Mouse (Mus musculus): ENCODE results near the gene Cdc42ep1.

Gene Cdc42ep1

DNA sequence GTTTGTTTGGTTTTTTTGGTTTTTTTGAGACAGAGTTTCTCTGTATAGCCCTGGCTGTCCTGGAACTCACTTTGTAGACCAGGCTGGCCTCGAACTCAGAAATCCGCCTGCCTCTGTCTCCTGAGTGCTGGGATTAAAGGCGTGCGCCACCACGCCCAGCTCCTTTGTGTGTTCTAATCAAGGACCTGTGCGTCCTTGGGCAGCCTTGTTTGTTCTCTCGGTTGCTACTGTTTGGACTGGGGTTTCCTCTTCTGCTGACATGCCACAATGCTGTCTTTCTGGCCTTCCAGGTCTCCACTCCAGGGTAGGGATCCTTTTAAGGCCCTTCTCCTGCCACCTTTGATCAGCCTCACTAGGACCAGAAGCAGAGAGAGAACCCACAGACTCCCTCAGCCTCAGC, 4.4 kb downstream of the Cdc42ep1 start:
- intact Hi-C loops (cut with DNase I): loop anchor here (2.0 kb wide), 1 partner anchor 14 kb away; no protein-coding TSS in a partner anchor

DNA sequence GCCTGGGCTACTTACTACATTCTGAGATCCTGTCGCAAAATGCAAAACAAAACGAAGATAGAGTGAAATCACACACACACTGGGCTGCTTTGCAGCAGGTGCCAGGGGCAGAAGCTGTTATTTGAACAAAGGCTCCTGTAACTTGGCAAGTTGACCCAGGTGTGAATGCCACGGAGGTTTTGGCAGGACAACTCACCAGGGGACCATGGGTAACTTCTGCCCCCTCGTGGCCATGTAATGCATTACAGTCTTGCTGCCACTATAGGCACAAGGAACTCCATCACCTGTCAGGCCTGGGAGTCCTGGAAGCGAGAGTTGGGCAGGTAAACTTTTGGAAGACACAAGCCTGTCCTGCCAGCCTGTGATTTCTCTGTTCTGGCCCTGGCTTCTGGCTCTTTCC, 6.0 kb downstream of the Cdc42ep1 start:
- intact Hi-C loops (cut with DNase I): loop anchor here (1.0 kb wide), 1 partner anchor 22 kb away; no protein-coding TSS in a partner anchor

DNA sequence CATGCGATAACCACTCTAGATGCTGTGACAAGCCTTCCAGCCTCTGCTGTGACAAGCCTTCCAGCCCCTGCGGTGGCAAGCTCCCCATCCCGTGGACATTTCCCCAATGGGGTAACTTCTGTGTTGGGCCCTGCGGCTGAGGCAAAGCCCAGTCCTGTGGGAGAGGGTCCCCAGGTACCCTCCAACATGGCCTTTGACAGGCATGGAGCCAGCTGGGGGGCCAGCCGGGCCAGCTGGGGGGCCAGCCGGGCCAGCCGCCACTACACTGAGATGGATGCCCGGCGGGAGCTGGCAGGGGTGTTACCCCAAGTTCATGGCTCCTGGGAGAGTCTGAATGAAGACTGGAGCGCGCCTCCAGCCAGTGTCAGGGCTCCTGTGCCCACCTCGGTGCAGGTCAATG, 7.1 kb downstream of the Cdc42ep1 start:
- intact Hi-C loops (cut with DNase I): no loop called here

DNA sequence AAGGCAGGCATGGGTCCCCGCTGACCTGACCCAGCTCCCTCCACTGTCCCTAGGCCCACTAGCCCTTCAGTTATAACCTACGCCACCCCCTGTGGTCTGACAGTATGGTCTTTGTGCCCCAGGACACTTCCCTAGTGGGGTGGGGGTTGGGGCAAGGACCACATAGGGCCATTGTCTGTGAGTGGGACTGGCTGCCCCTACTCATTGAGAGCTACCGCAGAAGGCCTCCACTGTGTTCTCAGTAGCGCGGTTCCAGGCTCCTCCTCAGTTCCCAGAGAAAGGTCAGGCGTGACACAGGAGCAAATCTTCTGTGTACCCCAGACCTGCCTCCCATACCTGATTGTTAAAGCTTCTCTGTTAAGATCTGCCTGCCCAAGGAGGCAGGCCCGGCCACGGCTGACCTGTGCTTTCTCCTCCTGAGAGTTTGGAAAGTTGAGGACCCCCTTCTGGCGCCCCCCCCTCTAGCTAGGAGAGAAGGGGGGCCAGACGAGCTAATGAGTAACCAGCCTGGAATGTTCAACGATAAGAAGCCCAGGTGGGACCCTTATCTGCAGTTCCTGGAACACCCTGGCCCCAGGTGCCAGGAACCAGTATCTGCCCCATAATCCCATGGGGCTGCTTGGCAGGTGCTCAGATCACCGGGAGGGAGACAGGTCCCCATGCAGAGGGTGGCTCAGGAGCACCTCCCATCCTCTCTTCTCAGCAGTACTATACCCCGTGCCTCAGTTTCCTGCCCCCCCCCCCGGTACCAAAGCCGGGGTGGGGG, 7.8 kb downstream of the Cdc42ep1 start:
- intact Hi-C loops (cut with DNase I): no loop called here

DNA sequence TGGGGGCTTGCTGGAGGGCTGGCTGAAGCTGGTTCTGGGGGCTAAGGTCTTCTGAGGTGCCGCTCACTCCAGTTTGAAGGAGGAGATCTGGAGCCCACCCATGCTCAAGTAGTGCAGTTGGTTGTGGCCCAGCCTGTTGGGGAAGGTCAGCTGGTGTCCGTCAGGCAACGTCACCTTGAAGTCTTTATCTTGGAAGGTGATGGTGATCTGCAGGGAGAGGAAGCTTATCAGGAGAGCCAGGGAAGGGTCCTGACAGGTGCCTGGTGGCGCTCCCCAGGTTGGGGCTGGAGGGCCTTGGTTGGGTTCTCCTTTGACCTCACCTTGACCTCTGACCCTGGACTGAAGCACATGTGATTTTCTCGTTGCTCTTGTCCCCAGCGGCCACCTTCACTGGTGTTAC, 8.5 kb downstream of the Cdc42ep1 start:
- intact Hi-C loops (cut with DNase I): no loop called here

DNA sequence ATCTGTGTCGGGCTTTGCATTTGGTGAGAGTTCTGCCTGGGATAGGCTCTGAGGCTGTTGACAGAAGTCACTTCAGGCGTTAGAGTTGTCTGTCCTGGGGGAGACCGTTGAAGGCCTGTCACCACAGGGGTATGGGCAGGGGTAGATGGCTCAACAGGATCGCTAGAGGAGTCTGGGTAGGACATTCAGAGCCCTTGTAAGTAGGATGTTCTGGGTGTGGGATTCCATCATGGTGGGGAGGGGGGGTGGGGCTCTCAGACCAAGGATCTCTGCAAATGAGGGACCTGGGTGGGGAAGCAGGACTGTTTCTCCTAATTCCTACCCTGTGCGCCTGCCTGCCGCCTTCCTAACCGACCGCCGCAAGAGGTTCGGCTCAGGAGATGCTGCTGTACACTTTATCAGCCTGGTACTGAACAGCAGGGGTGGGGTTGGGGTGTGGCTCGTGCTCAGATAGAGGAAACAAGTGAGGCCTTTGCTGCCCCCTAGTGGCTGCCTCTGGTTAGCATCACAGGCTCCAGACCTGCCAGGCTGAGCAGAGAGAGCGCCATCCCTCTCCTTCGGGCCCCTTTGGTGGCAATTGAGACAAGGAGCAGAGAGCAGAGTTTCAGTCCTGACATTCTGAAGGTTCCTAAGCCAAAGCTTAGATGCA, 9.2 kb downstream of the Cdc42ep1 start:
- intact Hi-C loops (cut with DNase I): no loop called here

DNA sequence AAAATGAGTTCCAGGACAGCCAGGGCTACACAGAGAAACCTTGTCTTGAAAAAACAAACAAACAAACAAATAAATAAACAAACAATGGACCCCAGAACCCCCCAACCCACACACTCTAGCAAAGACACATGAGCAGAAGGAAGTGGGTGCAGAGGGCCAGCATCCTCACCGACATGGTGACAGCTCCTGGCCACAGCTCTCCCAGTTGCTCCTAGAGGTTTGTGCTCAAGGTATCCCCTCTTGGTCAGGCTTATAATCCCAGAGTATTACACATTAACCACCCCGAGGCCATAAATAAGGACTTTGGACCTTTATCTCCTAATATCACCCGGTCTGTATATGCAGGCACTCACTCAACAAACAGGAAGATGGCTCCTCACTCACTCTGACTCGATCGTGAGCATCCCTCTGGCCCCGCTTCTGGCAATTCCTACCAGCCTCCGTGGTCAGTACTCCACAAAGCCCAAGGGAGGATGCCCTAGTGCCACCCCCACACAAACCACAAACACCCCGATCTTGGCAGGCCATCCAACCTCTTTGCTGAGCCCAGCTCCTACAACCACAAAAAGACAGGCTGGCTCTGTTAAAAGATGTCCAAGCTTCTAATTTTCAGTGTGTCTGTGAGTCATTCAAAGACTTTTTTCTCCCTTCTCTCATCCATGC, 13.0 kb downstream of the Cdc42ep1 start, which contains the start of gene Lgals2:
Lgals2 (minus strand) TSS at position 227 of the 663 bp plus-strand sequence.
- intact Hi-C loops (cut with DNase I): no loop called here

DNA sequence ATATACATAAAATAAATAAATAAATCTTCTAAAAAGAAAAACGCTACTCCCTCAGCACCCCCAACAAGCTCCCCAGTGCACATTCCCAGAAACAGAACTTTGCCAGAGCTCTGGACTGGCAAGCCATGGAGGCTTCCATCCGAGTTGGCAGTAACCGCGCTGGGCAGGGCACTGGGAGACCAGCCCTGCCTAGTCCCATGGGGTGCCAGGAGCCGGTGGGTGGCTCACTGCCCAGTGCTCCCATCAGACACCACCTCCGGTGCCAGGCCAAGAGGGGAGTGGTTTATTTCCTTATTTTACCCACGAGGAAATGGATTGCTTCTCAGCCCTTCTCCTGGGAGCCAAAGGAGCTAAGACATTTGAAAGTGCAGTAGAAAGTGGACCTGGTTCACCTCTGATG, 14.6 kb downstream of the Cdc42ep1 start:
- intact Hi-C loops (cut with DNase I): no loop called here

DNA sequence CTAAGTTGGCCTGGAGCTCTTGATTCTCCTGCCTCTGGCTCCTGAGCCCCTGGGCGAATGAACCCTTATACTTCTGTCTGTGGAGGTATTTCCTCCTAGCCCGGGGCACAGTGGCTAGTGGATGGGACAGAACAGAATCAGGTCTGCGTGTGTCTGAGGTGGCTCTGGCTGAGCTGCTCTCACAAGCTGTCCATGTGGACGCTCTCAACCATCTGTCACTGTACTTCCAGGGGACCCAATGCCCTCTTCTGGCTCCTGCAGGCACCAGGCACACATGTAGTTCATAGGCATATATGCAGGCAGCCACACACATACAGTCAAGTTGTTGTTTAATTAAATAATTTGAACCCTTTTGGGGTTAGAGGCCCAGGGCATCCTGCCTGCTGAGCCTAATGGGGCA, 16.9 kb downstream of the Cdc42ep1 start:
- intact Hi-C loops (cut with DNase I): no loop called here

DNA sequence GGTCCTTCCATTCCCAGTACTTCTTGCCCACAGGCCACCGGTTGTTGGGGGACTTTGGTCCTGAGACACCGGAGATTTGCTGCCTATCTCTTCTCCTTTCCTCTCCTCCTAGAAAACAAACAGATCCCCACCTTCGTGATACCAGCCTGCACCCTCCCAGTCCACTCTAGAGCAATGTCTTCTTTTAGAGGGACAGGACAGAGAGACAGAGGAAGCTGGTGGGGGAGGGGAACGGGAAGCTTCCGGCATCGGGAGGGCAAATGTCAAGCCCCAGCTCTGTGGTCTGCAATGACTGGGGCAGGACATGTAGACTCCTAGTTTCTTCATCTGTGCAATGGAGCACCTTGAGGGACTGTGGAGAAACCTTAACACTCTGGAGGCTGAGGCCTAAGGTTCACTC, 17.3 kb downstream of the Cdc42ep1 start:
- intact Hi-C loops (cut with DNase I): no loop called here

DNA sequence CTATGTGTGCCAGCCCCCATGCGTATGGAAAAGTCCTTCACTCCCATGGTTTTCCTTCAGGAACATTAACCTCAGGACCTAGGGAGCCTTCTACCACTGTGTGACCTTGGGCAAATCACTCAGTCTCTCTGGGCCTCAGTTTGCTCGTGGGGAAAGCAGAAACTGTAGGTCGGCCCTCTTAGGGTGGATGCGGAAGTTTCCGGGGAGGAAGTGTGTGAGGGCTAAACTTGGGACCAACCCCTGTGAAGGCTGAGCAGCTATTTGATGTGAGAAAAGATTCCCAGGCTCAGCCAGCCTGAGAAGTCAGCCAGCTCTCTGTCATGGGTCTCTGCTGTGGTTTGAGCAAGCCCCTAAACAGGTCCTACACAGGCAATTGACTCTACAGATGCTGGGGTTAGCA, 19.9 kb downstream of the Cdc42ep1 start:
- intact Hi-C loops (cut with DNase I): no loop called here

DNA sequence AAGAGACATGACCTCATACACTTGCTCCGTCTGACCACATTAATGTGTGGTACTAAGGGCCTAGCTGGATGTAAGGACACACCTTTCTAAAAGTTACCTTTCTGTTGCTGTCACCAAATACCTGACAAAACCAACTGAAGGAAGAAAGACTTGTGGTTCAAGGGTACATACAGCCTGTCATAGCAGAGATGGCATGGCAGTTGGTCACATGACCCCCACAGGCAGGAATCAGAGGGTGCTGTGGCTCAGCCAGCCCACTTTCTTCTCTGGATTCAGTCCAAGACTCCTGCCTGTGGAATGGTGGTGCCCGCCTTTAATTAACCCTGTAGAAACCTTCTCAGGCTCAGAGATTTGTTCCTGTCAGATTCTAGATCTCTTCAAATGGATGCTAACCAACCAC, 20.7 kb downstream of the Cdc42ep1 start:
- intact Hi-C loops (cut with DNase I): no loop called here

DNA sequence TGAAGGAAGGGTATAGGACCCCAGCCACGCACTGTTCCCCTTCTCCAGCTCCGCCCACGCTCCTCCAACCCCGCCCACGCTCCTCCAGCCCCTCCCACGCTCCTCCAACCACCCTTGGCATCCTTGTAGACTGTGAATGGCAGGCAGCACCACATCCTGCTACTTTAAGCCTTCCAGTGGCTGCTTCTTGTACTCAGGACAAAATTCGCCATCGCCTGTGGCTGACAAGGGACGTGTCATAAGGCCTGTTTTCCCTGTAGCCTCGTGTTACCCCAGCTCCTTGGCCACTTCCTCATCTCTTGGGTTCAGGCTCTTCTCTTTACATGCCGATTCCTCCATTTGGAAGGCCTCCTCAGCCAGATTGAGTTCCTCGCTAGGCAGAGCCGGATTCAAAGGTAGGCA, 21.4 kb downstream of the Cdc42ep1 start:
- intact Hi-C loops (cut with DNase I): no loop called here

DNA sequence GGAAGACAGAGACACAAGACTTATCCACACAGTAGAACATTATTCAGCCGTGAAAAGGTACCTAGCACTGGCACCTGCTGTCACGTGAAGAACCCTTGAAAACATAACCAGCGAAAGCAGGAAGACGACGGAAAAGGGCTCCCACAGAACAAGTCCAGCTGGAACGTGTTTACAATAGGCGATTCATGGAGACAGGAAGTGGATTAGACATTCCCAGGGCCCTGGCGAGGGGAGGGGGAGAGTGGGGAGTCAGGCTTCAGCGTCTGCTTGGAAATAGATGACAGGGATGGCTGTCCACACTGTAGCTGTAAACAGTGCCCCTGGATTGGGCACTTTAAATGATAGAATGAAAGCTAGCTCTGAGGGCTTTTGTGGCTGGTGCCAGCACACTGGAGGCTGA, 26.0 kb downstream of the Cdc42ep1 start:
- intact Hi-C loops (cut with DNase I): loop anchor here (5.0 kb wide), 1 partner anchor 41 kb away; no protein-coding TSS in a partner anchor

DNA sequence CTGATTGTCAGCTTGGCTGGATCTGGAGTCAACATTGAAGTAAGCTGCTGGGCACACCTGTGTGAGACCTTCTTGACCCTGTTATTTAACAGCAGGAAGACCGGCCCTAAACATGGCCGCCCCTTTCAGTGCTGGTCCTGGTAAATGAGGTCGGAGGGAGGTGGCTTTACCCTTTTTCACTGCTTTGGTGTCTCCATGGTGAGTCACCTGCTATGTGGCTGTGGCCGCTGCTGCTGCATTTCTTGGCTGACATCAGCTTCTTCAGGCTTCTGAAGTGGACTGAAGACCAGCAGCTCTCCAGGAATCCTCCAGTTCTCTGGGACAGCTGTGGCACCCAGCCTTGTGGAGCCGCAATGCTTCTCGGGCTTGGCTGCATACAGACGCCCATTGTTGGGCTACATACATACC, 26.4 kb downstream of the Cdc42ep1 start:
- intact Hi-C loops (cut with DNase I): loop anchor here (5.0 kb wide), 1 partner anchor 42 kb away; no protein-coding TSS in a partner anchor

DNA sequence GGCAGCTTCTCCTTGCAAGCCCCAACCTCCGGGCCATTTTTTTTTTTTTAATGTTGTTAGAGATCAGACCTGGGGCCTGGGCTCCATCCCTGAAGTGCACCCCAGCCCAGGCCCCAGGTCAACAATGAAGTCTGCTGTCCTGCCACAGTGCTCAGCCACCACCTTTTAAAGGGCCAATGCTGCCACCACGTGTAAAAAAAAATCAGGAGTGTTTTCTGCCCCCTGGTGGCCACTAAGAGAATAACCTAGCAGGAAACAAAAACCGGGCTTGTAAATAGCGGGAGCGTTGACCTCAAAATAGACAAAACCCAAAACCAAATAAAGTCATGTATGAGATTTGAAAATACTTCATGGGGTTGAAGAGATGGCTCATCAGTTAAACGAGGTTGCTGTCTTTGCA, 27.4 kb downstream of the Cdc42ep1 start:
- intact Hi-C loops (cut with DNase I): loop anchor here (5.0 kb wide), 1 partner anchor 42 kb away; no protein-coding TSS in a partner anchor

DNA sequence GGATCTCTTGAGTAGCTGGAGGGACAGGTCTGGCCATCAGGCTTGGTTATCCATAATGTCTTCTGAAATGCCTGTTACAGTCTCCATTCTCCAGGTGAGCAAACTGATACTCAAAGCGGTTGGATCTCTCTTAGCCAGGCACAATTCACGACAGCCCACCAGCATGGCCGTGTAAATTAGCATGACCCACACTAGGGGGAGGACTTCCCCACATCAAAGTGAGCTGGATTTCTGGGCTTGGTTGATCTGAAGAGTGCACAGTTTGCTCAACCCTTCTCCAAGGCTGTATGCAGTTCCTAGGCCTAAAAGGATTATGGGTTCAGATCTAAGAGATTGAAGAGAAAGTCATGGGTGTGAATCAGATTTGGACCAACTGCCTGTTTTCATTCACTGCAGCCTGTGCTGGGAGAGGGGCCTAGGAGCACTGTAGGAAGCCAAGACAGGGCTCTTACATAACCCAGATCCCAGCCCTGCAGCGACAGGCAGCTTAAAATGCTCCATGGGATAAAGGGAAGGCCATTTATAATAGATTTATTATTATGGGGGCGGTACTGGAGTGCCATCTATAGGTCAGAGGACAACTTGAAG, 29.7 kb downstream of the Cdc42ep1 start:
- intact Hi-C loops (cut with DNase I): no loop called here

DNA sequence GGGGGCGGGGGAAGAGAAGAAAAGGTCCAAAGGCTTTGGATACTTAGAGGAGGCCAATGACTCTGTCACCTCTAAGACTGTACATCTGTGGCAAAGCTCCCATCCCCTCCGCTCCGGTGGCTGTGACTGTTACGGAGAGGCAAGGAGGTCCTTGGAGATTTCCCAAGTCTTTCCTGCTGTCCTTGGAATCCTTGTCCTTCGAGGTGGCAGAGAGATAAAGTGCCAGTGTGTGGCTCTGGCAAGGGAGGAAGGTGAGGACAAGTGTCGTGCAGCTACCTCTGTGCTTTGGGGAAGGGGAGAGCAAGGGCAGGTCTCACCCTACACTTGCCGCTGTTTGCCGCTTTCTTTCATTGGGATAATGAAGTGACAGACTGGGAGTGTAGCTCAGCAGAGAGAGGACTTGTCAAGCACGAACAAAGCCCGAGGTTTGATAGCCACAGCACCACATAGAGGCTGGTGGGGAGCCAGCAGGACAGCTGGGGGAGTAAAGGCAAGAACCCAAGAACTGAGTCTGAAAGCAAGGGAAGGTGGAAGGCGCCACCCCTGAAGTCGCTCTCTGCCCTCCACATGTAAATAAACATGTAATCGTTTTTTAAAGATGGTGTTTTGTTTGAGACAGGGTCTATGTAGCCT, 31.5 kb downstream of the Cdc42ep1 start:
- intact Hi-C loops (cut with DNase I): no loop called here

DNA sequence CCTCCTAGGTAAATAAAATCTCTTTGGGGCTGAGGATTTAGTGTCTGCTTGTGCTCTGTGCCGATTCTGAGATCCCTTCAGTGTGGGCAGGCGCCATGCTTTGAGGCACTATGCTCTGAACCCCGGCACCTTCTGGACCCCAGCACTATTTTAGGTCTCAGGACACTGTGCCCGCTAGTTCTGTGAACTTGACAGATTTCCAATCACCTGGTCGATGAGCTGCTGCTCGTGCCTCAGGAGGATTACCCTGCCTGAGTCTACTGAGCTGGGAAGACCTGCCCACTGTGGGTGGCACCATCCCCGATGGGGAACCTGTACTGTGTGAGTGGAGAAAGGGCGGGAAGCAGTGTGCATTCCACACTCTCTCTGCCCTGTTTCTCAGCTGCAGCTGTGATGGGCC, 32.6 kb downstream of the Cdc42ep1 start:
- intact Hi-C loops (cut with DNase I): no loop called here

DNA sequence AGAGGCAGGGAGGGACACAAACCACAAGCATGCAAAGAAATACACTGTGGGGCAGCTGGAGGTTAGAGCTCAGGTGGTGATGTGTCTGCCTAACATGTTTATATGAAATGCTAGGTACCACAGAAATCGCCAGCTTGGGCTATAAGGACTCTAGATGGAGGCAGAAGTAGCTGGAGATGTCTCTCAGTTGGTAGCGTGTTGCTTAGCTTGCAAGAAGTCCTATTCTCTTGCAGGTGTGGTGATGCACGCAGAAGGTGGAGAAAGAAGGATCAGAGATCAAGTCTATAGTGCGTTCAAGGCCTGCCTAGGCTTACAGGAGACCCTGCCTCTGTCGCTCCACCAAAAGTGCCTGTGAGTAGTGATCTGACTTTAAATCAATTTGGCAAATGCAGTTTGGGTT, 33.1 kb downstream of the Cdc42ep1 start:
- intact Hi-C loops (cut with DNase I): no loop called here

DNA sequence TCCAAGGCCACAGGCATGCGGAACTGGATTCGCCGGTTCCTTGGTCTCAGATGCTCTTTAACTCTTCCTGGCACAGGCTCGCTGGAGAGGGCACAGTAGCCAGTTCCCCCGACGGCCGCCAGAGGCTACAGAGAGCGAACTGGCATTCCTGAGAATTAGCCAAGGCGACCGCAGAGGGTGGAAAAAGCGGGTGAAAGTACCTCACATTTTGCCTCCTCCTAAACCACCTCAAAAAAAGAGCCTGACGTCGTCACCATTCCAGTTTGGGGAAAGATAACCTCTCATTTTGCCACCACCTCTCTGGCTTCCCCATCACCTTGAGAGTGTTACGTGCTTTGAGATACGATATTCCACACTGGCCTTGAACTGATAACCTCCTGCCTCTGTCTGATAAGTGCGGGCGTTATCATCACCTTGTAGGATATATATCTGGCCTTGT, 33.9 kb downstream of the Cdc42ep1 start:
- intact Hi-C loops (cut with DNase I): no loop called here
